Mouse (Mus musculus) lung, postnatal 0 days (tissue): ENCODE data around the gene Gm20388.

Source experiments
- CTCF ChIP-seq: IDR thresholded peaks from 2 replicates; pipeline ENCODE4 v1.5.1; 2016; ENCODE audit warnings: antibody characterized with exemption, mild to moderate bottlenecking
- EP300 ChIP-seq: IDR thresholded peaks from 2 replicates; pipeline ENCODE4 v1.6.1; 2016; ENCODE audit warnings: antibody characterized with exemption, mild to moderate bottlenecking, control low read depth

GRCm38 (mm10) chr8:121609916-121610315 lies 1699.3 kb downstream of the Gm20388 start:
- TF ChIP-seq CTCF (no peak), EP300 (no peak)
